Mouse (Mus musculus) G1E (cell line): ENCODE measurements around the gene Ccdc154.

ENCODE experiments used
- CTCF ChIP-seq: IDR thresholded peaks from 2 replicates; pipeline ENCODE4 v1.5.1; 2012; ENCODE audit warnings: low read depth, low read length, inconsistent platforms, mixed read lengths
- GATA1 ChIP-seq: IDR thresholded peaks from 2 replicates; pipeline ENCODE4 v1.6.1; 2012; ENCODE audit warnings: borderline replicate concordance, low read length, inconsistent platforms, mixed read lengths

- no peak for TF ChIP-seq CTCF
- no peak for TF ChIP-seq GATA1
Observed at GRCm38 (mm10) chr17:25189091-25189490, 26.8 kb downstream of the Ccdc154 start.
